11 mouse cellular contexts compared by ENCODE assay signal in genomic region chr2:58489275-58489674, GRCm38 (mm10). TPM values are rescaled to one million over a fixed set of nuclear protein-coding genes. Genes with fewer than 3 reads are reported as not detected.
DNase-seq lines count a peak whose midpoint lies in the region; ATAC-seq and TF ChIP-seq lines count a peak whose summit lies in the region.
"Had no signal": no experiment of that assay in that cellular context is flagged by ENCODE, and none has a peak within 500 bp of the region (broad histone marks: within the 10 kb centered on the region; RNA-seq: fewer than 3 reads in every experiment).

No protein-coding gene starts in this region.

- WGBS in liver, adult 2 months = 41% methylated on average over 9 of the region's 9 CpGs
- WGBS in liver, postnatal 0 days (ENCODE audit: insufficient replicate concordance) = 74% methylated on average over 9 of the region's 9 CpGs
- 70% methylated on average over 9 of the region's 9 CpGs for WGBS in stomach, postnatal 0 days

- H3K36me3 ChIP-seq in liver, adult 2 months (ENCODE audit: control insufficient read depth, insufficient read depth, low read length) = no peaks in the 10 kb centered on the region
- H3K36me3 ChIP-seq in liver, postnatal 0 days (replicated peaks; ENCODE audit: insufficient read depth, low read length) = no peaks in the 10 kb centered on the region; the same call in 1 of the 2 replicates
- H3K36me3 ChIP-seq in stomach, postnatal 0 days (ENCODE audit: control insufficient read depth, insufficient read depth, low read length) = no peaks in the 10 kb centered on the region
- H3K36me3 ChIP-seq: forebrain, embryonic 12.5 days; limb, embryonic 15.5 days; midbrain, embryonic 15.5 days had no signal

- no peaks in the 10 kb centered on the region for H3K9me3 ChIP-seq in liver, postnatal 0 days (ENCODE audit: low read length)
- H3K9me3 ChIP-seq in stomach, postnatal 0 days (ENCODE audit: control insufficient read depth, low read length) = no peaks in the 10 kb centered on the region
- H3K9me3 ChIP-seq: forebrain, embryonic 12.5 days; limb, embryonic 15.5 days; midbrain, embryonic 15.5 days had no signal

- peaks cover 28% of the 10 kb centered on the region; the same call in 1 of the 2 replicates for H3K79me2 ChIP-seq in liver, adult 2 months (ENCODE audit: control insufficient read depth, insufficient read depth, low read length)

- peak; percentile 78 for DNase-seq in liver, adult 2 months (ENCODE audit: extremely low read depth, low read depth, low spot score)
- DNase-seq in liver, postnatal 0 days = no peak
- peak; percentile 46 for DNase-seq in heart, adult 8-10 months (ENCODE audit: low spot score)
- peak; percentile 38 for DNase-seq in kidney, postnatal 14 days
- peak; percentile 64 for DNase-seq in stomach, postnatal 0 days (ENCODE audit: low spot score)
- no peak for DNase-seq in urinary bladder, postnatal 4 days (ENCODE audit: low spot score in 2 of 2)
- no peak for DNase-seq in layer of hippocampus, adult 8-10 months (ENCODE audit: low spot score in 2 of 2)

- no peaks in the 10 kb centered on the region for H3K27me3 ChIP-seq in liver, adult 2 months (ENCODE audit: control insufficient read depth, insufficient read depth, low read length)
- no peaks in the 10 kb centered on the region for H3K27me3 ChIP-seq in liver, postnatal 0 days (ENCODE audit: insufficient read depth, low read length)
- no peaks in the 10 kb centered on the region for H3K27me3 ChIP-seq in stomach, postnatal 0 days (ENCODE audit: control insufficient read depth, insufficient read depth, low read length)
- H3K27me3 ChIP-seq: forebrain, embryonic 12.5 days; limb, embryonic 15.5 days; midbrain, embryonic 15.5 days had no signal

- peaks cover 8% of the 10 kb centered on the region for H3K4me1 ChIP-seq in liver, adult 2 months (ENCODE audit: control insufficient read depth, insufficient read depth, low read length)
- peaks cover 4% of the 10 kb centered on the region; the same call in 1 of the 2 replicates for H3K4me1 ChIP-seq in liver, postnatal 0 days (ENCODE audit: insufficient read depth)
- H3K4me1 ChIP-seq in stomach, postnatal 0 days (replicated peaks; ENCODE audit: control insufficient read depth, insufficient read depth) = peaks cover 17% of the 10 kb centered on the region

- H3K9ac ChIP-seq in liver, adult 2 months (ENCODE audit: low read depth, low read length) = no peak overlapping the region
- no peak overlapping the region for H3K9ac ChIP-seq in liver, postnatal 0 days (replicated peaks)
- no peak overlapping the region for H3K9ac ChIP-seq in stomach, postnatal 0 days (ENCODE audit: low read length)
- H3K9ac ChIP-seq: forebrain, embryonic 12.5 days; limb, embryonic 15.5 days; midbrain, embryonic 15.5 days had no signal

- H3K4me2 ChIP-seq in liver, postnatal 0 days (ENCODE audit: low read depth, low read length) = no peak overlapping the region
- H3K4me2 ChIP-seq in stomach, postnatal 0 days (replicated peaks; ENCODE audit: low read depth) = no peak overlapping the region
- H3K4me2 ChIP-seq: forebrain, embryonic 12.5 days; limb, embryonic 15.5 days; midbrain, embryonic 15.5 days had no signal

- TF ChIP-seq POLR2A in liver, adult 2 months (IDR thresholded peaks at IDR 0.05; ENCODE audit: extremely low read depth, insufficient read depth, low read length) = no peak

- H3K4me3 ChIP-seq in liver, adult 2 months (ENCODE audit: insufficient read depth, low read depth, low read length) = no peak overlapping the region
- H3K4me3 ChIP-seq in liver, postnatal 0 days (ENCODE audit: low read depth, low read length) = no peak overlapping the region
- H3K4me3 ChIP-seq in stomach, postnatal 0 days (ENCODE audit: low read depth, low read length) = no peak overlapping the region
- H3K4me3 ChIP-seq: forebrain, embryonic 12.5 days; limb, embryonic 15.5 days; midbrain, embryonic 15.5 days had no signal

- no peak for TF ChIP-seq EP300 in liver, postnatal 0 days (IDR thresholded peaks at IDR 0.05; ENCODE audit: low read depth)
- TF ChIP-seq EP300 in stomach, postnatal 0 days (optimal IDR thresholded peaks at IDR 0.05) = no peak

- H3K27ac ChIP-seq in liver, adult 2 months (replicated peaks; ENCODE audit: insufficient read depth, low read depth, low read length) = no peak overlapping the region
- no peak overlapping the region for H3K27ac ChIP-seq in liver, postnatal 0 days (ENCODE audit: low read depth)
- peak overlapping the region; percentile 67 for H3K27ac ChIP-seq in stomach, postnatal 0 days (replicated peaks)
- H3K27ac ChIP-seq: forebrain, embryonic 12.5 days; limb, embryonic 15.5 days; midbrain, embryonic 15.5 days had no signal

- no peak for TF ChIP-seq CTCF in liver, adult 2 months (IDR thresholded peaks at IDR 0.05; ENCODE audit: low read depth, low read length)
- TF ChIP-seq CTCF in liver, postnatal 0 days (IDR thresholded peaks at IDR 0.05; ENCODE audit: low read depth) = no peak
- TF ChIP-seq CTCF in stomach, postnatal 0 days (IDR thresholded peaks at IDR 0.05; ENCODE audit: low read depth) = no peak

- no peak for ATAC-seq in liver, postnatal 0 days
- ATAC-seq in stomach, postnatal 0 days (ENCODE audit: low FRiP score, low TSS enrichment) = peak; percentile 72
- no peak for ATAC-seq in CD4-positive, CD25-positive, alpha-beta regulatory T cell, adult 4 months
- ATAC-seq: midbrain, embryonic 15.5 days had no signal

RNA-seq across cellular contexts. Expression of gene Gm17409, which starts 19.4 kb away (rescaled TPM):
- not detected in 2 replicates for total RNA-seq in liver, adult 2 months (2014; rRNA removed)
- polyA plus RNA-seq in liver, adult 2 months (2012; rRNA removed) = not detected in 2 replicates
- not detected in 2 replicates for polyA plus RNA-seq in liver, postnatal 0 days (2015; fragmentation: Nextera tagmentation; extraction: Ambion mirVana)
- total RNA-seq in heart, adult 8-10 months (2022) = not detected
- polyA plus RNA-seq in stomach, postnatal 0 days (2015; fragmentation: Nextera tagmentation; extraction: Ambion mirVana) = not detected in 2 replicates
- not detected for polyA plus RNA-seq in CD4-positive, CD25-positive, alpha-beta regulatory T cell, adult 4 months (2017; shearing (Covaris generic))
- total RNA-seq in layer of hippocampus, adult 8-10 months (2022) = not detected
- polyA plus RNA-seq: limb, embryonic 15.5 days; midbrain, embryonic 15.5 days had no signal

Comparison
In these comparisons a context has a peak if more than half of its experiments do, and no peak if none do; other contexts are left out.
1. DNase-seq: peak in liver, adult 2 months (single experiment), heart, adult 8-10 months (single experiment), kidney, postnatal 14 days (single experiment) and stomach, postnatal 0 days (single experiment); none in liver, postnatal 0 days (single experiment), urinary bladder, postnatal 4 days (0 of 2) and layer of hippocampus, adult 8-10 months (0 of 2).